Mouse (Mus musculus) G1E (cell line): ENCODE results near the gene Xpo4. TPM values are rescaled to one million over a fixed set of nuclear protein-coding genes. Genes with fewer than 3 reads are reported as not detected.
A peak's percentile ranks its signal among the peaks of the same experiment; 100 is the strongest.

ENCODE experiments used
- ATAC-seq: 2 replicates; pipeline ENCODE4 v1.8.0; 2016; ENCODE audit warnings: mild to moderate bottlenecking; ENCODE audit not compliant: insufficient number of reproducible peaks, poor library complexity, low FRiP score, severe bottlenecking; ENCODE audit errors: extremely low read depth
- DNase-seq: peaks from one replicate; pipeline ENCODE4 v3.0.0; 2012; ENCODE audit warnings: low spot score
- H3K27me3 ChIP-seq: 2 replicates; pipeline ENCODE4 v1.6.1; 2012; ENCODE audit warnings: mild to moderate bottlenecking, low read length, inconsistent platforms; ENCODE audit not compliant: insufficient read depth
- H3K36me3 ChIP-seq: replicated peaks from 2 replicates; pipeline ENCODE3; 2012; ENCODE audit warnings: mild to moderate bottlenecking, inconsistent platforms
- H3K4me1 ChIP-seq: 2 replicates; pipeline ENCODE4 v1.6.1; 2012; ENCODE audit warnings: low read depth, low read length, inconsistent platforms, mixed read lengths; ENCODE audit not compliant: insufficient read depth
- H3K4me3 ChIP-seq: 2 replicates; pipeline ENCODE4 v1.5.1; 2012; ENCODE audit warnings: low read depth, mild to moderate bottlenecking, inconsistent platforms, low read length, moderate library complexity, mixed read lengths
- H3K9me3 ChIP-seq: replicated peaks from 2 replicates; pipeline ENCODE4 v1.6.1; 2012; ENCODE audit warnings: inconsistent platforms
- CTCF ChIP-seq: IDR thresholded peaks from 2 replicates; pipeline ENCODE4 v1.5.1; 2012; ENCODE audit warnings: low read depth, low read length, inconsistent platforms, mixed read lengths
- GATA1 ChIP-seq: IDR thresholded peaks from 2 replicates; pipeline ENCODE4 v1.6.1; 2012; ENCODE audit warnings: borderline replicate concordance, low read length, inconsistent platforms, mixed read lengths
- GATA2 ChIP-seq: IDR thresholded peaks from 2 replicates; pipeline ENCODE4 v1.6.1; 2012; ENCODE audit warnings: low read depth, low read length, inconsistent platforms, borderline replicate concordance
- POLR2AphosphoS5 ChIP-seq: IDR thresholded peaks from 2 replicates; pipeline ENCODE4 v1.6.1; 2012; ENCODE audit warnings: low read depth, low read length, inconsistent platforms; ENCODE audit not compliant: insufficient replicate concordance
- TAL1 ChIP-seq: conservative IDR thresholded peaks from 2 replicates; pipeline ENCODE4 v1.6.1; 2012; ENCODE audit warnings: low read depth, low read length, inconsistent platforms, mixed read lengths
- polyA plus RNA-seq: library from polyadenylated mRNA; stranded (reverse); fragments of >175 nt; gene quantifications from 2 replicates; pipeline ENCODE4 v1.2.3, GENCODE M21; 2012
- total RNA-seq, 2 experiments: library from RNA; stranded (forward) in 1 of 2; stranded (reverse) in 1 of 2; fragments of 200-1000 nt in 1 of 2; fragments of >200 nt in 1 of 2; fragmentation: Nextera tagmentation in 1 of 2; gene quantifications; 2 replicates each; pipeline ENCODE4 v1.2.3; 2014 to 2017

Gene Xpo4
- total and polyA plus RNA-seq, 3 experiments: 16.3 to 81.6 (median 45.0) TPM

DNA sequence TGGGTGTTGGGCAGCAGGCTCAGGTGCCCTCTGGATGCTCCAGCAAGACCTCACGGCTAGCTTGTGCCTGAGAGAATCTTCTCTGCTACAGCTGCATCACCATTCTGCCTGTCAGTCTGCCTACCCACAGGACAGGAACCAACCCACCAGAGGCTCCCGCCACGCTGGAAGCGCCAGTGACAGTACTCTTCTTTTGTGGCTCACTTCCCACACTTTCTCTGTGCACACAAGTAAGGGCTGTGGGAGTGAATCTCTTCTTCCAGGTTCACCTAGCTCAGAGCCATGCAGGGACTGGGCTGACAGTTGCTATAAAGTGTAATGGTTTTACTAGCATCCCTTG is 41.5 kb upstream of the Xpo4 start:
- TF ChIP-seq CTCF: no peak
- TF ChIP-seq POLR2AphosphoS5: no peak
- no peak for TF ChIP-seq GATA1
- no peak for TF ChIP-seq GATA2
- TF ChIP-seq TAL1: no peak
- Histone ChIP-seq H3K4me1 (peaks cover 5% of the 10 kb centered on the region; the same call in 1 of the 2 replicates), H3K27me3 (peaks cover 17% of the 10 kb centered on the region; the same call in 1 of the 2 replicates), H3K36me3 (no peaks in the 10 kb centered on the region), H3K9me3 (no peaks in the 10 kb centered on the region), H3K4me3 (no peak overlapping the region)
- DNase-seq (no peak), ATAC-seq (no peak)

GRCm38 (mm10) chr14:57705759-57706158 is 40.5 kb upstream of the Xpo4 start:
- Histone ChIP-seq H3K27me3 (peaks cover 17% of the 10 kb centered on the region; the same call in 1 of the 2 replicates), H3K4me3 (no peak overlapping the region), H3K4me1 (peaks cover 2% of the 10 kb centered on the region; the same call in 1 of the 2 replicates), H3K9me3 (no peaks in the 10 kb centered on the region), H3K36me3 (no peaks in the 10 kb centered on the region)
- no peak for DNase-seq
- ATAC-seq: no peak
- TF ChIP-seq CTCF: no peak
- no peak for TF ChIP-seq TAL1
- no peak for TF ChIP-seq GATA1
- TF ChIP-seq POLR2AphosphoS5: no peak
- no peak for TF ChIP-seq GATA2

DNA sequence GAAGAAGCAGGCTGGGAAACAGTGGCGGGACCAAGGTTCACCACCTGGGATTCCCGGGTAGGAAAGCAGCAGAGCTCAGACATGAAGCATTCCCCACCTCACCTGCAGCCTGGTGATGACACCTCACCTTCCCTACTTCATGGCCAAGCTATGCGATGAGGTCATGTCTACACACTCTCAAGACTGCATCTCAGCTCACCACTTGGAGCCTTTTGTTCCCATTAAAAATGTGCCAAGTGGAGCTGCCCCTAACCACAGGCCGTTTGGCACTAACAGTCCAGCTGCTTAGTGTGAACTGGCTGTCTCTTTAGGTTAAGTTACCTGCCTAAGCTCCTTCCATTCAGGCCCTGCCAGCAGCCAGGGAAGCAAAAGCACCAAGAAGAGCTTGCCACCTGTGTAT is 39.8 kb upstream of the Xpo4 start:
- no peaks in the 10 kb centered on the region for H3K4me1 ChIP-seq
- ATAC-seq: no peak

DNA sequence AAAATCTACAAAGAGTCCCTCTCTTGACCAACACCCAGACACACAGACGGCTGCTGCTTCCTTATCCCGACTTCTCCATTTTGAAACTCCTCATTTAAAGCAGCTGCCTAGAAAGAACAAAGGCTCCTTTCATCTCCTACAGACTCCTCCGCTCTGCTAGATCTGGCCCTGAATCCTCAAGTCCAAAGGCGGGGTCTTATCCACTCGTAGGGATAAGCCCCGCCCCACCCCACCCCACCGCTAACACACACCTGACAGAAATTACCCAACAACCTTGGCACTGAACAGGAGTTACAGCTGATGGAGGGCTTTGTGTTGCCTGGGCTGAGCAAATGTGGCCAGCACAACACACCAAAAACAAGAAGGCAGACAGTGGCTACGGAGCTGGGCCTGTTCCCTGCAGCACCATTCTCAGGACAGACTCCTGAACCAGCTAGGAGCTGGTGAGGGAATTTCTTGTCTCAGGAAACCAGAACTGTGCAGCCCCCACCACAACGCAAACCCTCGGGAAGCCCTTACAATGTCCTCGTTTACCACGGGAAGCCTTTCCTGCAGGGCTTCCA is 36.8 kb upstream of the Xpo4 start:
- TF ChIP-seq GATA2 (no peak), GATA1 (no peak), TAL1 (no peak), CTCF (no peak), POLR2AphosphoS5 (no peak)
- no peak for DNase-seq
- Histone ChIP-seq H3K9me3 (no peaks in the 10 kb centered on the region), H3K27me3 (peaks cover 17% of the 10 kb centered on the region; the same call in 1 of the 2 replicates), H3K4me3 (no peak overlapping the region), H3K4me1 (no peaks in the 10 kb centered on the region; the same call in 1 of the 2 replicates), H3K36me3 (peaks cover 10% of the 10 kb centered on the region)
- no peak for ATAC-seq

More for the DNA sequence above, 39.8 kb upstream of the Xpo4 start:
- no peak for TF ChIP-seq GATA1
- no peak for TF ChIP-seq POLR2AphosphoS5
- no peak for TF ChIP-seq TAL1
- peaks cover 19% of the 10 kb centered on the region; the same call in 1 of the 2 replicates for H3K27me3 ChIP-seq
- no peak for DNase-seq
- no peaks in the 10 kb centered on the region for H3K9me3 ChIP-seq
- H3K4me3 ChIP-seq: no peak overlapping the region
- H3K36me3 ChIP-seq: peaks cover 2% of the 10 kb centered on the region

- Histone ChIP-seq H3K9me3 (no peaks in the 10 kb centered on the region), H3K27me3 (peaks cover 14% of the 10 kb centered on the region; the same call in 1 of the 2 replicates), H3K4me3 (peak overlapping the region; percentile 3; the same call in 1 of the 2 replicates), H3K36me3 (peaks cover 10% of the 10 kb centered on the region), H3K4me1 (no peaks in the 10 kb centered on the region; the same call in 1 of the 2 replicates)
- TF ChIP-seq GATA1 (no peak), TAL1 (no peak), CTCF (no peak), GATA2 (no peak), POLR2AphosphoS5 (no peak)
- no peak for ATAC-seq
- DNase-seq: no peak
Observed at GRCm38 (mm10) chr14:57699461-57699970, 34.3 kb upstream of the Xpo4 start.

DNA sequence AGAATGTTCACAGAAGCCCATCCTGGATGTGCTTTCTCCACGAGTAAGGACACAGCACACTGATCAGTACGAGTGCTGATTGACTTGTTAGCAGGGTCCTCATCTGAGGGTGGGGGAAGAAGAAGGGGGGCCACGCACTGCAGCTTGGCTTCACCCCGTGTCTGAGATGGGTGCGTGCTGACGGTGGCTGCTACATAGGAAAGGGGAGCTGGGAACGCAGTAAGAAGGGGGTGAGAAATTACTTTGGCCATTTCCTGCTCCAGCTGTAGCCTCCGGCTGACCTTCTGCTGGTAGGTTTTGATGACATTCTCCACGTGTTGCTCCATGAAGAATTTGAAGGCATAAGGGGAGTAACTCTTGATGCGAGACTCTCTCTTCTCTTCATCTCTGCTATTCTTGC is 33.8 kb upstream of the Xpo4 start:
- TF ChIP-seq GATA1 (no peak), GATA2 (no peak), TAL1 (no peak), CTCF (no peak), POLR2AphosphoS5 (no peak)
- Histone ChIP-seq H3K4me1 (peaks cover 4% of the 10 kb centered on the region), H3K9me3 (no peaks in the 10 kb centered on the region), H3K4me3 (no peak overlapping the region), H3K36me3 (peaks cover 10% of the 10 kb centered on the region), H3K27me3 (peaks cover 12% of the 10 kb centered on the region; the same call in 1 of the 2 replicates)
- no peak for DNase-seq
- no peak for ATAC-seq
